Mouse (Mus musculus): ENCODE measurements at regions not wholly inside any gene's neighbourhood (a gene's known extent, or its start where the extent isn't known, plus 50 kb on each side); places are given as distances from the start of the nearest gene placed in this dataset.

DNA sequence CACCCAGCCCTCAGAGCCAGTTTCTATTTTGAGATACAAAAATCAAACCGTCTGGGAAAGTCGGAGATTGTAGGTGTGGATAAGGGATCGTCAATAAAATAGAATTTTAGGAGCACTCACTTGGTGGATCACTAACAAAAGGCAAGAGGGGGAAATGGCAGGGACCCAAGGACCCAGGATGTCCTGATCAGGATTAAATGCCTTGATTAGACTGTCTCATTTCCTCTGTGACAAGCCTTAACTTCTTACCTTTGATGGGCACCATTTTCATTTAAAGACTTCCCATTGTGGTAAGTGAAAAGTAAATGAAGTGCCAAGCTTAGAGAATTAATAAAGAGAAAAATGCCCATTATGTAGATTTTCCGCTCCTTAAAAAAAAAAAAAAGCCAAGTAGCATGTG, 238.0 kb upstream of the Mpped2 start:
- no peak for DNase-seq (ENCODE audit: extremely low spot score, low spot score)

DNA sequence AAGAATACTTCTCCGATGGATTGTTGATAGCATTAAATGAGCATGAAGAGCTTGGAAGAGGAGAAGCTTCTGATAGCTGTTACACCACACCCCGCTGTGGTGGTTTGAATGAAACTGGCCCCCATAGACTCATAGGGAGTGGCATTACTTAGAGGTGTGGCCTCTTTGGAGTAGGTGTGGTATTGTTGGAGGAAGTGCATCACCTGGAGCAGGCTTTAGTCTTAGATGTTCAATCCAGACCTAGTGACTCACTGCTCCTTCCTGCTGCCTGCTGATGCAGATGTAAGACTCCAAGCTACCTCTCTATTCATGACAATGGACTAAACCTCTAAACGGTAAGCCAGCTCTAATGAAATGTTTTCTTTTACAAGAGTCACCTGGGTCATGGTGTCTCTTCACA, 237.1 kb upstream of the Mpped2 start:
- DNase-seq (ENCODE audit: extremely low spot score, low spot score), result no peak

DNA sequence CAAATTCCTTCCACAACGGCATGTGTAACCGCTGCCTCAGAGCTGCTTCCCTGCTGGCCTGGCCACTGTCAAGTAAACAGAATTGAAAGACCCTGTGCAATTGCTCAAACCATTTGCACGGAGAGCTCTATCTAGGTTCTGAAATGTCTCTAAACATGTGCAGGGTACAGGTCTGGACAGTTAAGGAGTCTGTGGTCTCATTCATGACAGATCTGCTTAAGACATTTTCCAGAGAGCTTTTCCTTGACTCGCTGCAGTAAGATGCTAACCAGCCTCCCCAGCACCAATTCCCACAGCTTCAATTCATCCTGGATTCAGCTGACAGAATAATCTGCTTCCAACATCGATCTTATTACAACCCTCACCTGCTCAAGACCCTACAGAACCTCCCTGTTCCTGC, 235.1 kb upstream of the Mpped2 start:
- DNase-seq (ENCODE audit: extremely low spot score, low spot score), result no peak

DNA sequence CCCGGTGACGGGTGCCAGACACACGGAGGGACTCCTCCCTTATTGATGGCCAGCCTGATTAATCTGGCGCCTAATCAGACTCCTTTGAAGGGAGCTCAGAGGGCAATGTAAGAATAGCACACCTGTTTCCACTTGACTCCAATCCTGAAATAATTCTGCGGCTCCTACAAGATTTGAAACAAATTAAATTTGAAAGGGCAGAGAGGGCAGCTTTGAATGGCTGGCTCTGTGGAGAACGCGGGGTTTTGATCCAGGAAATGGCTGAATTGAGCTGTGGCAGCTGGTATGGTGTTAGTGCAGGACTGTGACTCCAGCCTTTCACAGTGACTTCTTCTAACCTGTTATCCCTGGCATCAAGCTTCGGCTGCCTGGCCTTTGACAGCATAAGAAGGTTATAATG, 232.0 kb upstream of the Mpped2 start:
- no peak for DNase-seq (ENCODE audit: extremely low spot score, low spot score)

DNA sequence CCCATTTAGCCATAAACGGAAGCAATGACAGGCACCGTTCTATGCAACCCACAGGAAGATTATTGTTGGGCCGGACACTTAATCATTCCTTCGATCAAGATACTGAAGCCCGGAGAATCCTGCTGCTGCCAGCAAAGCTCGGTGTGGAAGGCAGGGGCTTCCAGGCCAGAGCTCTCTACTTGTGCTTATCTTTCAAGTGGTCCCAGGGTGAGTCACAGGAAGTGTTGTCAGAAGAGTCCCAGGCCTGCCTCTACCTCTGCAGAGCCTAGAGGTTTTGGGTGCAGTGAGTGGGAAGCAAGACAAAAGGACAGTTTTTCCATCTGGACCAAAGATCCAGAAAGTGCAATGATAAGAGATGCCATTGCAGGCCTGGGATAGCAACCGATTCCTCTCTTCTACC, 231.6 kb upstream of the Mpped2 start:
- no peak for DNase-seq (ENCODE audit: extremely low spot score, low spot score)

DNA sequence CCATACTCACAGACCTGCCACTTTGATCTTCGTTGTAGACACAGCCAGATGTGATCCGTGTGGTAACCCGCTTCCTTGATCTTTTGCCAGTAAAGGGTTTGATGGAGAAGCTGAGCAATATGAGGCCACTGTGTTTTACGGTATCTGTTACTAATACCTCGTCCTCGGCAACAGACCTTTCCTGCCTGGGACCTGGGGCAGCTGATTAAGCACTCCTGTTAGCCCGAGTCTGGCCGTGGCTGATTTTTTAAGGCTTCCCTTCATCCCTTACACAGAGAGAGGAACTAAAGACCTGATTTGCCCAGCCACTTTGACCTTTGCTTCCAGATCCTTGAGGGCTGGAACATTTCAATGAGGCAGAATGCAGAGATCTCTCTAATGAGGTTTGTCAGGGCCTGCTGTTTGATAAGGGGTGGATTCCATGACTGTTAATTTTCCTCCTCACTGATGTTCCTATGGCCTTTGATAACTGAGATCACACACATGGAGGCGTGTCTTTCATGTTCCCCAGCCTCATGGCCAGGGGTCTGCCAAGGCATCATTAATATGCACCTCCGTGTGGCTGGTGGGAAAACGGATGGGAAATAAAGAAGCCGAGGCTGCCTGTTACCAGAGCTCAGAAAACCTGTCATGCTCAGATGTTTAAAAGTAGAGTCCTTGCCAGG, 231.0 kb upstream of the Mpped2 start:
- no peak for DNase-seq (ENCODE audit: extremely low spot score, low spot score)

DNA sequence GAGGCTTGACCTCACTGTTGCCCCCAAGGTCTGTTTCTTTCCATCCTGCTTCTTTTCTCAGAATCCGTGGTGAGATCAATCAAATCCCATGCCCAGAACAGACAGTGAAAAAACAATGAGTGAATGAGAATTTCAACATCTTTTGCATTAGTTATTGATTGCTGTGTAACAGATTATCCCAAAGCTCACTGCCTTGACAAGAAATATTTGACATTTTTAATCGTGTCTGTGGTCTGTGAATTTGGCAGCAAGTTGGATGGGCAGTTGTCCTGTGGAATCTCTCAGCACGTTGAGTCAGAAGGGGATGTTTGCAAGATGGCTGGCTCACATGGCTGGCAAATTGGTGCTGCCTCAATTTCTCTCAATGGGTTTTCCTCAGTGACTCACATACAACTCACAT, 228.0 kb upstream of the Mpped2 start:
- no peak for DNase-seq (ENCODE audit: extremely low spot score, low spot score)

DNA sequence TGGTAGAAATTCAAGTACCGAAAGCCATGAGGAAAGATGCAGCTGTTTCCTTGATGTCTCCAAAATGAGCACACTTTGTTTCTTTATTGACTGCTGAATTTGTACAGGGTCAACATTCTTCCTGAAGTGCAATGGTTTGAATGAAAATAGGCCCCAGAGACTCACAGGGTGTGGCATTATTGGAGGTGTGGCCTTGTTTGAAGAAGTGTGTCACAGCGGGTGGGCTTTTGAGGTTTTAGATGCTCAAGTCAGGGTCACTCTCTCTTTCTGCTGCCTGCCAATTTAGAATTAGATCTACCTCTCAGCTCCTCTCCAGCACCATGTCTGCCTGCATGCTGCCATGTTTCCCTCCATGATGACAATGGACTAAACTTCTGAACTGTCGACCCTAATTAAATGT, 227.2 kb upstream of the Mpped2 start:
- DNase-seq (ENCODE audit: extremely low spot score, low spot score), result no peak

DNA sequence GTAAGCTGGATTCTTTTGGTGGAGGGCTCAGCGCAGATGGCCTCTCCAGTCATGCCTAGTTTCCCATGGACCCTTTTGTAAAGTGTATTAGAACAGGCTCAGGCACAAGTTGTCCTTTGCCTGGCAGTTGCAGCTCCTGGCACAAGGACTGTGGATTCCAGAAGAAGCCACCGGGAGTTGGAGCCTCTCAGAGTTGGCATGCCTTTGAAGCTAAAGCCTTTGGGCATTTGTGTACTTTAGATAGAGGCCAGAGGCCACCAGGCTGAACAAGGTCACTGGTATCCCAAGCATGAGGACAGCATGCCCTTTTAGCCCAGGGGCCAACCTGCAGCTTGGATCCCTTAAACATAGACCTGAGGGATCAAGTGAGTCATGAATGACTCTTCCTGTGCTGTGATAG, 223.9 kb upstream of the Mpped2 start:
- DNase-seq (ENCODE audit: extremely low spot score, low spot score), result no peak

DNA sequence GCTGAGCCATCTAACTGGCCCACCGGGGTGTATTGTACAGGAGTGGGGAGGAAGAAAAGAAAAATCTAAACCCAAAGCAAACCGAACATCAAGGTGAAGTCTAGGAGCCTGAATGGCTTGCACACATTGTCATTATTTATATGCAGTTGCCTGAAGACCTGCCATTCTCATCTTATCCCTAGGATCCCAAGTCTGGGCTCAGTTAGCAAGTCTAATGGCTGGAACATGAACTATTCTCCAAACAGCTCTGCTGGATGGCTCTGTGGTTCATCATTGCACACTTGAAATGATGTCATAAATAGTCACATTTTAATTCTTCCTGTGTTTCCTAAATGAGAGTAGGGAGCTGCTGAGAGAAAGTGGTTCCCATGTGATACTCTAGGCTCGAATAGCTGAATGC, 219.6 kb upstream of the Mpped2 start:
- DNase-seq (ENCODE audit: extremely low spot score, low spot score), result no peak

DNA sequence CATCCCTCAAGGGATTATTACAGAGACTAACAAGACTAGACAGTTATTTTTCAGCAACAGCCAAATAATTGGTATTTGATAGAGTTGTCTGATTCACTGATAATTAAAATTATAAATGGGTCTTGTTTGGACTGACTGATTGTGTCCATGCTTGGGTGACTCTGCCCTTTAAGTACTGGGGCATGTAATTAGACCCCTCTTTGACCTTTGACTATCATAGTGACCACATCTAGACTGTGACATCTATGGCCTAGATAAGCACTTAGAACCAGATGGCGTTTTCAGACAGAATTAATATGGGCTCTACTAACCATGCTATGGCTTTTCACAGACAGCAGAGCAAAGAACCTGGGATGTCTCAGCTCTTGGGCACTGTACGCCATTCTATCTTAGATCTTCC, 215.1 kb upstream of the Mpped2 start:
- no peak for DNase-seq (ENCODE audit: extremely low spot score, low spot score)

DNA sequence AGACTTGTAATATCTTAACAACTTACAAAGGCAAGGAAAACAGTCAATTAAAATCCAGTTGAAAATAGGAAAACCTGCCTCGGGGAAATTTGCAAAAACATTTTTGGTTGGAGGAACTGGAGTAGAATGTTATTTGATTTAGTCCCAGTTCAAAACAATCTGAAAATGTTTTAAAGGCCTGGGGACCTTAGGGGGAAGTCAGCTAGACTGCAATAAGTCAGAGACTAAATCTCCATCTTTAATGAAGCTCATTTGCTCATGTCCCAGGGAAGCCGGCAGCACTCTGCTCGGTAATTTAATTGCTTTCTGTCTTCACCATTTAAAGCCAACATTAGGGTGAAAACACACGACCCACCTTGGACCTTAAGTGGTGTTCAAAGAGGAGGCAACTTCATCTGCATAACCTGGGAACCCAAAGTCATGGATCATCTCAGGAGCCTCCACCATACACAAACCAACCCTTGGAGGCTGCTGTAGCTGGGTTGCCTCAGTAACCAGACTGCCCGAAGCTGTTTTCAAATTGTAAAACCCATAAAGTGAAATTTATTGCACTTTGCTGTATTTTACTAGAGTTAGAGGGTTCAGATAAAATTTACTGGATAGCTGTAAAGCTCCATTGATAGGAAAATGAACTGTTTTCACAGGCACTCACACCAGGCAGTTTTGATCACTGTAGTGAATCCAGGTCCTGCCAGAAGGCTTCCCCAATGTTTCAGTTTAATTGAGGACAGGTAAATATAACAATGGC, 205.6 kb upstream of the Mpped2 start:
- no peak for DNase-seq (ENCODE audit: extremely low spot score, low spot score)

DNA sequence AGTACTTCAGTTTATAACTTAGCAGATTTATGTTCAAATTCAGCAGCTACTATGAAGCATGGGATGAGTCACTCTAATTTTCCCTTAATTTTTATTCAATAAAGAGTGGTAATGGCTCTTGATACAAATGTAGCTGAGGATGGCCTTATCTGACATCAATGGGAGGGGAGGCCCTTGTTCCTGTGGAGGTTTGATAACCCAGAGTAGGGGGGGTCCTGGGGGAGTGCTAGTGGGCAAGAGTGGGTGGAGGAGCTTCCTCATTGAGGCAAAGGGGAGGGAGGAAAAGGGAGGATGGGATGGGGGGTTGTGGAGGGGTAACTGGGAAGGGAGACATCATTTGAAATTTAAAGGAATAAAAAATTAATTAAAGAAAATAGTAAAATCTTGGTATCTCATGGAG, 194.3 kb upstream of the Mpped2 start:
- no peak for DNase-seq (ENCODE audit: extremely low spot score, low spot score)

DNA sequence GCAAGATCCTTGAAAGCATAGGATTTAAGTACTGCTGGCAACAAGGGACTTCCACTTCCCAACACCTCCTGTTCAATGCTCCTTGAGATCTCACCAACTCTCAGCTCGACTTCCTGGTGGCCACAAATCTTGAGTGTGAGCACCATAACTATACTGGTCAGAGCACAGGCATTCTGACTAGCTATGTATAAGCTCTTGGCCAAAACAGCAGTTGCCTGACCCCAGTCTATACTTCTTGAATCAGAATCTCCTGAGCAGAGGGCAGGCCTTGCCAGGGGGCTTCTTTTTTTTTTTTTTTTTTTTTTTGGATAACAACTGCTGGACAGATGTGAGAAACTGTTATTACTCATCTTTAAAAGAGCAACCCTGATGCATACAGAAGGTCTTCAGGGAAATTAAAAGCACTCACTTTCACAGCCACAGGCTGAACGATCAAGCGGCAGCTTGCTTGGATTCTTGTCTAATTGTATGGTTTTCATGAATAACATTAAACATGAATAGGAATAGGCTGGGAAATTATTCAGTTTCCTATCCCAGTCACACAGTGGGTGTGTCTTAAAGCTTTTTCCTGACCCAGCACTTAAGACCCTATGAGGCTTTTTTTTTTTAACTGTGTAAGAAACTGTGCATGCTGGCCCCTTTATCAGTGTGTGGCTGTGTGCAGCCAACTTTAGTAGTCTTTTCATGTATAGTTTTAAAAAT, 193.7 kb upstream of the Mpped2 start:
- DNase-seq (ENCODE audit: extremely low spot score, low spot score), result no peak

DNA sequence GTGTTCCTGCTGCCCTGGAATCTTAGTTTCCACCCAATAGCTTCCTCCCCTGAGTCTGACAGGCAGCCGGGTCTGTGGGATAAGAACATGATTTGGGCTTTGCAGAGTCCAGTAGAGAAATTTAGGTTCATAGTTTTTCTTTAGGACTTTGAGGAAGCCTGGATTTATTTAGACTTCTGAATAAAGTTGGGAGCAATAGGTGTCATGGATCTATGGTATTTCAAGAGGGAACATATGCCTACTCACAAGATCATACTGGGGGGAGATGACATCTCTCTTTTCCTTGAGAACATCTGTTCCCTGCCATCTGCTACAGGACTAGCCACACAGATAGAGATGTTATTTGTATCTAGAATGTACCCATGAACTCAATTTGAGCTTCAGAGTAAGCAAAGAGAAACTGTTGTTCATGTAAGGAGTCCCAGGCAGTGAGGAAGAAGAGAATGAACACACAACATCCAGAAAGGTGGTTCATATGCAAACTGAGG, 188.1 kb upstream of the Mpped2 start:
- no peak for DNase-seq (ENCODE audit: extremely low spot score, low spot score)

DNA sequence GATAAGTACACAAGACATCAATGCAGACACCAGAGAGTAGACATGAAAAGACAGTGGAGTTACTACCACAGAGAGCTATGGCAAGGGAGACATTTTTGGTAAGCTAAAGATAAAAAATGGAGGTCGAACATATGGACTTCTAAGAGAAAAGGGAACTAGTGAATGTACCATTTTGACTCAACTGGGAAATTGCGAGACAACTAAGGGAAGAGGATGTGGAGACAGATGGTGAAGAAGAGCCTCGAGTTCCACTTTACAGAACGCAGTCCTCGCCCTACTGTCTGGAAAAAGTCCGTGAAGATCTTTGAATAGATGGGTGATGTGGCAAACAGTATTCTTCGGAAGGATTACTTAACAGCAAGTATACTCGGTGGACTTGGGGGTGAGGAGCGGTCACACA, 181.2 kb upstream of the Mpped2 start:
- DNase-seq (ENCODE audit: extremely low spot score, low spot score), result no peak

DNA sequence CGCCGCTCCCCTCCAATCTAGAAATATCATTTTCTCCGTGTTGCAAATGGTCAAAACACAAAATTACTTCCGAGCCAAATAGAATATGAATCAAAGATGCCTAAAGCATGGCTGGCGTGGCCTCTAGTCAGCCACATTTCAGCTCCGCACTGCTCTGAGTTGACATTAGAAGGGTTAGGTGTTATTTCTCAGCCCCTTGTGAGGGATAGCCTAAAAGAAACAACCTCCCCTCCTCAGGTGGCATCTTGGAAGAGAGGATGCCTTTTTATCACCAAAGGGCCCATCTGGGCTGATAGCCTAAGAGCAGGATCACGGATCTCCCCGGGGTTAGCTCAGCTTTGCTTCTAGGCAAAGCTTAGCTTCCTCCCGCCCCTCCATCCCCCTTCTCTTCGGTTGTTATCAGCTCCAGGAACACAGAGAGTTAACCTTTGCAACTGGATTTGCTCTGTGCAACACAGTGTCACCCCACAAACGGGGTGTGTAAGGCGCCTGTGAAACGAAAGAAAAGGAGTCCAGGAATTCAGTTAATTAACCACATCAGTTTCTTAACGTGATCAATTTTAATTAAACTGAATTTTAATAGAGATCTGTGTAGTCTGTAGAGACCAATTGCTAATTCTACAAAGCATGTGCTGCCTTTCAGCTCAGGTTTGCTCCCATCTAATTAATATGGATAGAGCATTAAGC, 180.6 kb upstream of the Mpped2 start:
- no peak for DNase-seq (ENCODE audit: extremely low spot score, low spot score)

DNA sequence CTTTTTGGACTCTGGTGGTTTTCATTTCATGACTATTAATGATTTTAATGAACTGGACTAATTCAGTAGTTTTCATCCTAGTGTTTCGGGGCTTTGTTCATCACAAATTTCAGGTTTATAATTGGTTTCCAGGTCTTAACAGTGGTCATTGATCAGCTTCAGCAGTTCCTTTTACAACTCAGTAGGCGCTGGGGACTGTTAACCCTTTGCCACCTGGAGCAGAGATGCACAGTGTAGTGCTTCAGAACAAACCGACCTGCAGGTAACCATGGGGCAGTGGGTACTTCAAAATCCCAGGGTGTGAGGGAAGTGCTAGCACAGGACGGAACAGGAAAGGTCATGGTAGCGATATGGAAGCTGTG, 180.1 kb upstream of the Mpped2 start:
- DNase-seq (ENCODE audit: extremely low spot score, low spot score), result no peak

DNA sequence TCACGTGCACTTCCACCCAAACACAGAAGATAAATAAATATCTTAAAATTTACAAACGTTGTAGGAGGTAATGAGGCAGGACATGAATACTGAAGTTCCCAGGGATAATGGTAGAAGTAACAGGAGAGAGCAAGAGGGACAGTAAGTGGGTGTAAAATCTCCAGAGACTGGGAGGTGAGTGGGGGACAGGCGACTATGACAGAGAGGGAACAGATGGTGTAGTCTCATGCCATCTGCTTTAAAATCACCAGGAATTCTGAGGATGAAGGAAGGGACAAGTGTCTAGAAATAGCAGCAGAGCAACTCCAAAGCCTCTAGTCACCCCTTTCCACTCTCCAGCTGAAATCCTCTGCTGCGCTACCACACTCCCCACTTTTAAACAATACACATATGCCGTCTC, 175.8 kb upstream of the Mpped2 start:
- no peak for DNase-seq (ENCODE audit: extremely low spot score, low spot score)

DNA sequence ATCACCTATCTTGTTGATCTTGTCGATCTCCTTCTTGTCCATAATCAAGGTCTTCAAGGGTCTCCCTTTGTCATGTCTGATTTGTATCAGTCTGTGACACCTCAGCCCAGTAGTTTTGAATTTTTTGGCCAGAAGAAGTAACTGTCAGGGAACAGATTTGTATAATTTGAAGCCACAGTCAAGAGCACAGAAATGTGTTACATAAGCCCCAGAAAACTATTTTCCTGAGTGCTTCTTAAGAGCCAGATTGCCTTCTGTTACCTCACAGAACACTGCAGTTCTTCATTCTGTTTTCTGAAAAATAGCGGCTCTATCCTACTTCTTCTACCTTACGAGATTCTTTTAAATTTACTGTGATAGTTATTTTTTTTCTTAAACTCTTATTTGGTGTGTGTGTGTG, 170.1 kb upstream of the Mpped2 start:
- DNase-seq (ENCODE audit: extremely low spot score, low spot score), result no peak

DNA sequence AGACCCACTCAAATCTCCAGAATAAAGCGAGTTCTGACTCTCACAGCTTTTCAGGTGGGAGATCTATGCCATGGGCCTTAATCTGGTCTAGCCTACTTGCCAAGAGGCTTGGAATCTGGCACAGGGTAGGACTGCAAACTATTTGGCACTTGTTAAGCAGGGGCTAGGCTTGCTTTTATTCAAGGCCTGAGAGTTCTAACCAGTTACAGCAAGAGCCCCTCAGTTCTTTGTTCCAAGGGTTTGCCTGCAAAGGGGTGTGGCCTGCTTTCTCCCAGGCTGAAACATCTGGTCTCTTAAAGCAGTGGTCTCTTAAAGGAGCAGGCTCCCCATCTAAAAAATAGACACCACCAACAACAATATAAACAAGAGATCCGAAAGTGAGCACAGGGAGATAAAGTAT, 166.1 kb upstream of the Mpped2 start:
- DNase-seq (ENCODE audit: extremely low spot score, low spot score), result no peak

DNA sequence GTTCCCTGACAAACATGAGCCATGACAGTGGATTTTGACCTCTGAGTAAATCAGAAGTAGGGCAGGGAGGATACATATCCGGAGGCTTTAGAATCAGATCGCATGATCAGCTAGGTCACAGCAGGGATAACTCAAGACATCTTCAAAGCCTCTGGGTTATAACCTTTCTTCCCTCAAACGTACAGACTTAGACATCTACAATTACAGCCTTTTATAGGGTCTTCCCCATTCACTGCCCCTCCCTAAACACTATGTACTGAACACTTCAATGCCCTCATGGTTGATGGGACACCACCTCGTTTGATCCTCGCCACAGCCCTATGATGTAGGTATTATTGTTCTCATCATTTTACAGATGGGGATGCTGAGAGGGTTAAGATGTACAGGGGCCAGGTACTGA, 163.8 kb upstream of the Mpped2 start:
- no peak for DNase-seq (ENCODE audit: extremely low spot score, low spot score)
